Mouse (Mus musculus) cerebellum, postnatal 10 days (tissue): ENCODE measurements at regions not wholly inside any gene's neighbourhood (a gene's known extent, or its start where the extent isn't known, plus 50 kb on each side); places are given as distances from the start of the nearest gene placed in this dataset.

Experiments
- DNase-seq, 2 experiments: peaks; one replicate each; pipeline ENCODE4 v3.0.0; 2021; ENCODE audit warnings: mixed read lengths in 2 of 2

DNA sequence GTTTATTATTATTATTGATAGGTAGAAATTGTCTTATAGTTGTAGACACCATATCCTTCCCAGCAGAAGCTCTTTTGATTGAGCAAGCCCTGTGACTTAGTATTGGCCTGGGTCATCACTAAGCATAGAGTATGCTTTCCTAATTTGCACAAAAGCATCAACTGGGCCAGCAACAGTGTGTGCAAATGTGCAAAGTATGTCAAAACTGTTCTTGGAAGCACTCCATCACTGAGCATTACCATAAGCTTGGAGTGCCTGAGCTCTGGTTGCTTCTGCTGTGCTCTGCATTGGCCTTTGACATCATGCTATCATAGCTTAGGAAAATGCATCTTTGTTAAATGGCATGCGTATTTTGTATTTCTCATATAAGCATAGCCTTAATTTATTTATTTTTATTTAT is 220.7 kb upstream of the Pou3f3 start:
- no peak for DNase-seq

- no peak for DNase-seq
These were observed 219.9 kb upstream of the Pou3f3 start for GRCm38 (mm10) chr1:42475629-42476028.

- DNase-seq, result no peak
These were observed 215.1 kb upstream of the Pou3f3 start for GRCm38 (mm10) chr1:42480348-42480920.

- peak in 1 of 2 experiments; percentile 9 for DNase-seq
These were observed 206.0 kb upstream of the Pou3f3 start for GRCm38 (mm10) chr1:42489563-42489962.

- peak in 1 of 2 experiments; percentile 18 for DNase-seq
These were observed 204.5 kb upstream of the Pou3f3 start for GRCm38 (mm10) chr1:42490856-42491643.

DNA sequence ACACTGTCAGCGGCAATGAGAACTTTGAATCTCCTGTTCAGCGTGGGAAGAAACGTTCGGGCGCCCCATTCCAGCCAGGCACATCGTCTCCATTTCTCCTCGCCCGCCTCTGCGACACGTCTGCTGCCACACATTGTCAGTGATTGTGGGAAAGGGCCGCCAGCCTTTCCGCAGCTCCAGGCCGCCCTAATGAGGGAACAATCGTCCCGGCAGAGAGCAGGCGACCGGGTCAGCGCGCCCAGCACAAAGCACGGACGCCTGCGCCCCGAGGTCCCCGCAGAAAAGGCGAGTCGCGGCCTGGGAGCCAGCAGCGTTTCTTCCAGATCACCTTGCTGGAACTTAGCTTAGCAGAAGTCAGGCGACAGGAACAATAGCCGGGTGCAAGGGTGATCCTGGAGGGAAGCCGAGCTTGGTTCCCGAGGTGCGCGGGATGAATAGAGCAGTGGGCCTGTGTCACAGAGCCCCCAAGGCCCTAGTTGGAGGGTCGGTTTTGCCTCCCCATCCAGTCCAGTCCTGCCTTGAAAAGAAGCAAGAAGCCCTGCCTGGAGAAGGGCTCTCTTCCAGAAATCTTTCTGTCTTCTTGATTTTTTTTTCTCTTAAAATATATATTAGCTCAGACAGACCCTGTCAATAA is 203.8 kb upstream of the Pou3f3 start:
- DNase-seq, result peak; percentile 40 to 45

DNA sequence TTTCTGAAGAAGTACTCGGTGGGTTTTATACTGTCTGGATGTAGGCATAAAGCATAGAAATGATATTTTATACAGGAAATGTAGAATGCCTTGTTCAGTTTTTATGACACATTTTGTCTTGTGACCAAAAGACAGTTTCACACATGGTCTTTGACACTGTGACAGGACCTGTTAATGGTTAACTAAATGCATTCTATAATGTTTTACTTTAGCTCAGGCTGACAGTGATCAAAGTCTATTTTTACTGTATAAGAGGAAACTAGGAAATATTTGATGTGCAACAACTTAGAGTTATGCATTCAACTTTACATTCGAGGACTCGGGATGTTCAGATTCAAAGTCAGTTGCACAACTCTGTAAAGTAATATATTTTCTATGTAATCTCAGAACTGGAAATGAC is 199.5 kb upstream of the Pou3f3 start:
- DNase-seq, result no peak

- DNase-seq, result no peak
These were observed 199.1 kb upstream of the Pou3f3 start for GRCm38 (mm10) chr1:42496433-42496832.

- DNase-seq, result peak; percentile 16 to 19
These were observed 196.7 kb upstream of the Pou3f3 start for GRCm38 (mm10) chr1:42498901-42499300.

DNA sequence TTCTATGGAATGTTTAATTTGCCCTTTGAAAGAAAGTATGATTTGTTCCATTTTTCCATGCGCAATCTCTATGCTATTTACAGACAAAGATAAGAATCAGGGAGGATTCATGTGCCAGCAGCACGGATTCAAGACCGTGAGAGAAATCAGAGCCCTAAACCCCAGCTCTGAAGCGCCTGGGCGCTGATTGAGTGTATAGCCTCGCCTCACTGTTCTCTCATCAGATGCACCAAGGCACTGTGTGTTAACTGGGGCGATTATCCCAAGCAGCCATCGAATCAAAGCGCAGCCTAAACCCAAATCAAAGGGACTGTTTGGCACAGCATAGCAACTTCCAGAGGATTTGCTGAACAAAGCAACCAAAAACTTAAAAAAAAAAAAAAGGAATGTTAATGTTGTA is 191.1 kb upstream of the Pou3f3 start:
- DNase-seq, result no peak

GRCm38 (mm10) chr1:42505048-42505729 is 190.4 kb upstream of the Pou3f3 start:
- DNase-seq, result no peak

GRCm38 (mm10) chr1:42514417-42514816 is 181.2 kb upstream of the Pou3f3 start:
- DNase-seq, result no peak

- DNase-seq, result peak; percentile 6 to 12
These were observed 171.2 kb upstream of the Pou3f3 start for GRCm38 (mm10) chr1:42524401-42524800.

- peak in 1 of 2 experiments; percentile 9 for DNase-seq
These were observed 167.7 kb upstream of the Pou3f3 start for GRCm38 (mm10) chr1:42527746-42528476.

DNA sequence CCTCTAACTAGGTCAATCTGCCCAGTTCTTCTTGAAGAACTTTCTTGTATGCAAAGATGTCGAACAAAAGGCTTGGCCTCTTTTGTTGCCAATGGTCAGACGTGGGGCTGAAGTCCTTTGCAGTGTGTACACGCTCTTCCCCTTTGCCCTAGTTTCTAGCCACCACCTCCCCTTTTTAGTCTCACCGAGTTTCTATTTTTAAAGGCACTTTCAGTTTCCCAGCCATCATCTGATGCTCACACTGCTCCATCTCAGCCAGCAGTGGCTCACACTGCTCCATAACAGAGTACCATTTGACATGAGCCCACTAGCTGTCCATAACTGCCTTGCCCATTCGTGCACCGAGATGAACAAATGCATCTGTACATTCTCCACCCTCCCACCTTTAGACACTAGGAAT is 162.7 kb upstream of the Pou3f3 start:
- DNase-seq, result no peak

- peak; percentile 41 to 53 for DNase-seq
These were observed 156.5 kb upstream of the Pou3f3 start for GRCm38 (mm10) chr1:42539066-42539539.

DNA sequence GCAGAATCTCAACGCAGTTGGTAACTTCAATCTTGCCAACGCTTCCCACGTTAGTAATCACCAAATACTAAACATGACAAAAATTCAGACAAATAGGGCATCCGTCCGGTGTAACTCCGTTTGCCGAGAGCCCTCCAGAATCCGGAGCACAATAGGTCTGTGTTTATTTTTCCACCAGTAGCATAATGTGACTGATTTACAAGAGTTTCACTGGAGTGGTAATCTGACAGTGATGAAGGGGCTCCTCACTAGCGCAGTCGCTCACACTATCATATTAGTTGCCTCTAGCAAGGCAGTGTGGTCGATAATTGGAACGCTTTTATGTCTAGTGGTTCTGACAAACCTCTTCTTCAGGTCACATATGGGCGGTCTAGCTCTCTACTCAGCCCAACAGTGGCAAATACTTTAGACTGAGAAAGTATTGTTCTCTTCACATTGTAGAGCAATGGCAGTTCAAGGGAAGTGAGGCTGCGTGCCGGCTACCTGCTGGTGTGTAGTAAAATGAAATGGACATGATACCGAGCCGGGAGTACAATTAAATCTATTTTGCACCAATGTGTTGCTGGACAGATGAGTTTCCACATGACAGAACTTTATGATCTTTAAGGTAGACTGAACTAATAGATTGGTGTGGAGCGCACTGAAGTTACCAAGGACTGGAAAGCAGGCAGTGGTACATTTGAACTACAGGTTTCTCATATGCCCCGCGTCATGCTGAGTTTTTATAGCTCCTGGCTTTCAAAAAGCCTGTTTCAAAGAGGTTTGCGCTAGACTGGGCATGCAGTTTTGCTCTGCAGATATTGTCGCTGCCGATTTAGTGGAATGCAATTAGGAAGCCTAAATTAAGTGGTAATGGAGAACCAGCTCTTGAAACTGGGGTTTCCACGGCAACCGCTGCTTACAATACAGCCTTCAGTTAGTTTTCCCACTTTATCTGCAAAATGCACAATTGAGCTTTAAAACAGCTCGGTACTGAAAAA is 155.7 kb upstream of the Pou3f3 start:
- DNase-seq, result peak; percentile 32 to 44

DNA sequence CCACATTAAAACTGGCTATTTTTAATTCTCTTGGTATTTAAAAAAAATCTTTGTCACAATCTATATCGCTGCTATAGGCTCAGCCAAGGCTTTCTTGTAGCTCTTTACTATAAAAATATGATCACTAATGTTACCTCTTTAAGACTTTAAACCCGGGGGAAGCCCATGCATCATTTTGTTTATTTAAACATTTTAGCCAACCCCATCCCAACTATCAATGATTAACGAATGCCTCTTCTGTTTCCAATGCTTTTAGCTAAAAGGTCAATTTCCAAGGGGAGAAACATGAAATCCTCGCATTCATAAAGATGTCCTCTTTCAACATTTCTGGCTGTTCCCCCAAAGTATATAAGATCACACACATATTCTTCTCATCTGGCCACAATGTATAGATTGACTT is 153.6 kb upstream of the Pou3f3 start:
- no peak for DNase-seq

DNA sequence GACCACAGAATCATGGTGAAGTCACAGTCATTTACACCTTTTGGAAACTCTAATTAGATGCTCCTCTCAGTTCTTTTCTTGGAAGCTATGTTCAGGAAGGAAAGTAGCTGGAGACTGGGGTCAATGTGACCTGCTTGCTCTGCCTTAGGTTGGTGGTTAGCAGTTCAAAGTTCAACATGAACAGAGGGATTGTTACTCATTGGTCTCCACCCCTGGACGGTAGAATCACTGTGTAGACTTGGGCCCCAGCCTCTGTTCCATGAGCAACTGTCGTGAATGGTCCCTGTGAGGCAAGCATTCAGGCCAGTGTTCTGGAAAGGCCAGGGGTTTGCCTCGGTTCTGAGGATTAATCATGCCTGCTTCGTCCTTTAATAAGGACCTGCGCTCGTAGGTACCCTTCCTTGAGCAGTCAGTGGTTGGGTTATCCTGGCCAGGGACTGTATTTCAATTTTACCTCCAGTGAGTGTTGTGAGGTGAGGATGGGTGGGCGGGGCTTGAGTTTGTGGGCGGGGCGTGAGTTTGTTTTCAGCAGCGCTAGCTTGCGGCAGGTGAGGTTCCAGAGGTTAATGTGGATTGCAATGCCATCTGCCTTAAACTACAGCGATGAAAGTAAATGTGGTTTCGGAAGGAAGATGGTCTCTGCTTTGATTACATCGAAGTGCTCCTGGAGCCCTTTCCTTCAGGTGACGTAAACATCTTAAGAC is 152.6 kb upstream of the Pou3f3 start:
- no peak for DNase-seq

DNA sequence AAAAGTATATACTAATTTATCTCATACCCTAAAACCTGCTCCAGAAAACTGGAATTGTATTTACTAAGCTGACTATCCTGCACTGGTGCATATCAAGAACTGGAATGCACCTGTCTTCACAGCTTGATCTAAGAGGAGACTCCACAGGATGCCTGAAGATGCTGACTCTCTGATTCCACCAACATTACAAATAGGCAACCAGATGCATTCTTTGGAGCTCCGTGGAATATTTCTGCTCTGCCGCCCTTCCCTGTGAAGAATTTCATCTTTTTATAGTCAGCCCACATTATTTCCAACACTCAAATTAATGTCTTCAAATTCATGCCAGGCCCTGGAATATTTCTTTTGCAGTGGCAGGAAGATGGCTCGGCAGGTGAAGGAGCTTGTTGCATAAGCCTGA is 148.7 kb upstream of the Pou3f3 start:
- DNase-seq, result no peak

DNA sequence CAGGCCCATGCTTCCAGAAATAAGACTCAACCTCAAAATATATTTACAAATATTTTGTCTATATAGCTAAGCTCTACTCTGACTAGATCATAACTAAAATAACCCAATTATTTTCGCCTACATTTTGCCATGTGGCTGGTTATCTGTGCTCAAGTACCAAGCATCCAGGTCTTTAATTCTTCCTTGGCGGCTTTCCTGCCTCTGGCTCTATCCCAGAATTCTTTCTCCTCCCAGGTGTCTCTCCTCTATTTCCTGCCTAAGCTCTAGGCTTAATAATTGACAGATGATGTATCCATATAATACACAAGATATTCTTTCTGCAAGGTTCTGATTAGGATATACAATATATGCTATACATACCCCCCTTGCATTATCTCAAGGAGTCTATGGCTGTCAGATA is 138.3 kb upstream of the Pou3f3 start:
- DNase-seq, result peak; percentile 72 to 76
